Mouse (Mus musculus) megakaryocyte, embryonic 14.5 days (primary cell): ENCODE measurements around the gene C2cd5. TPM values are rescaled to one million over a fixed set of nuclear protein-coding genes. Genes with fewer than 3 reads are reported as not detected.
"Not testable (repeated sequence)": the region's sequence is repeated elsewhere in the genome, so short reads cannot be mapped to it uniquely, and the experiment has no call there.

Source experiments
- H3K27me3 ChIP-seq: replicated peaks from 2 replicates; pipeline ENCODE3; 2012; ENCODE audit warnings: inconsistent platforms
- H3K36me3 ChIP-seq: replicated peaks from 2 replicates; pipeline ENCODE3; 2012; ENCODE audit warnings: low read length, inconsistent platforms, mixed read lengths
- H3K4me1 ChIP-seq: 2 replicates; pipeline ENCODE4 v1.6.1; 2012; ENCODE audit warnings: inconsistent platforms
- H3K4me3 ChIP-seq: replicated peaks from 2 replicates; pipeline ENCODE3; 2012; ENCODE audit warnings: moderate library complexity, mild to moderate bottlenecking, inconsistent platforms
- H3K9me3 ChIP-seq: 2 replicates; pipeline ENCODE4 v1.6.1; 2012; ENCODE audit warnings: inconsistent platforms
- FLI1 ChIP-seq: IDR thresholded peaks from 2 replicates; pipeline ENCODE4 v1.6.1; 2012; ENCODE audit warnings: low read length, inconsistent platforms, mixed read lengths
- GATA1 ChIP-seq: IDR thresholded peaks from 3 replicates; pipeline ENCODE4 v1.6.1; 2012; ENCODE audit warnings: mixed read lengths, low read length, inconsistent platforms, borderline replicate concordance
- polyA plus RNA-seq: library from polyadenylated mRNA; stranded (reverse); fragments of >175 nt; gene quantifications from 2 replicates; pipeline ENCODE4 v1.2.3, GENCODE M21; 2012; ENCODE audit warnings: low replicate concordance; ENCODE audit not compliant: insufficient read depth

Gene C2cd5
- 5.2 and 6.7 TPM in 2 replicates for polyA plus RNA-seq

GRCm38 (mm10) chr6:143099681-143100382 lies at the start of gene C2cd5:
TSS of gene C2cd5 (minus strand) at chr6:143100141.
- Histone ChIP-seq H3K36me3 (peaks cover 33% of the 10 kb centered on the region), H3K27me3 (no peaks in the 10 kb centered on the region), H3K4me1 (peaks cover 53% of the 10 kb centered on the region), H3K4me3 (peak within 1 kb of the TSS; percentile 100), H3K9me3 (no peaks in the 10 kb centered on the region; the same call in 1 of the 2 replicates)
- no peak; the same call in 1 of the 2 replicates for TF ChIP-seq FLI1

- Histone ChIP-seq H3K4me3 (no peak overlapping the region), H3K27me3 (no peaks in the 10 kb centered on the region), H3K36me3 (peaks cover 11% of the 10 kb centered on the region), H3K4me1 (peaks cover 36% of the 10 kb centered on the region), H3K9me3 (peaks cover 9% of the 10 kb centered on the region)
- TF ChIP-seq GATA1 (no peak), FLI1 (no peak)
Measured at GRCm38 (mm10) chr6:143148868-143149267, 48.9 kb upstream of the C2cd5 start.

- Histone ChIP-seq H3K27me3 (no peaks in the 10 kb centered on the region), H3K4me1 (peaks cover 36% of the 10 kb centered on the region), H3K4me3 (peak overlapping the region; percentile 26), H3K36me3 (peaks cover 11% of the 10 kb centered on the region), H3K9me3 (peaks cover 9% of the 10 kb centered on the region)
- no peak for TF ChIP-seq GATA1
- TF ChIP-seq FLI1: no peak
Measured at GRCm38 (mm10) chr6:143146756-143147155, 46.8 kb upstream of the C2cd5 start.

- H3K36me3 ChIP-seq: peaks cover 11% of the 10 kb centered on the region
- TF ChIP-seq FLI1: no peak
- TF ChIP-seq GATA1: no peak
- peaks cover 27% of the 10 kb centered on the region for H3K4me1 ChIP-seq
- H3K9me3 ChIP-seq: peaks cover 9% of the 10 kb centered on the region
- no peak overlapping the region for H3K4me3 ChIP-seq
- H3K27me3 ChIP-seq: no peaks in the 10 kb centered on the region
Measured at GRCm38 (mm10) chr6:143145051-143145450, 45.1 kb upstream of the C2cd5 start.

GRCm38 (mm10) chr6:143144556-143144955 lies 44.6 kb upstream of the C2cd5 start:
- no peak for TF ChIP-seq GATA1
- TF ChIP-seq FLI1: no peak
- Histone ChIP-seq H3K27me3 (no peaks in the 10 kb centered on the region), H3K36me3 (peaks cover 11% of the 10 kb centered on the region), H3K4me3 (no peak overlapping the region), H3K9me3 (peaks cover 9% of the 10 kb centered on the region), H3K4me1 (peaks cover 26% of the 10 kb centered on the region)

- TF ChIP-seq FLI1 (no peak), GATA1 (no peak)
- Histone ChIP-seq H3K36me3 (peaks cover 11% of the 10 kb centered on the region), H3K27me3 (no peaks in the 10 kb centered on the region), H3K4me3 (no peak overlapping the region), H3K4me1 (peaks cover 23% of the 10 kb centered on the region), H3K9me3 (peaks cover 9% of the 10 kb centered on the region)
Measured at GRCm38 (mm10) chr6:143143775-143144273, 43.9 kb upstream of the C2cd5 start.

GRCm38 (mm10) chr6:143143321-143143720 lies 43.4 kb upstream of the C2cd5 start:
- H3K27me3 ChIP-seq: no peaks in the 10 kb centered on the region
- H3K4me3 ChIP-seq: no peak overlapping the region
- no peak for TF ChIP-seq GATA1
- peaks cover 20% of the 10 kb centered on the region for H3K4me1 ChIP-seq
- peaks cover 9% of the 10 kb centered on the region for H3K9me3 ChIP-seq
- peaks cover 11% of the 10 kb centered on the region for H3K36me3 ChIP-seq

- H3K4me1 ChIP-seq: peaks cover 20% of the 10 kb centered on the region
- H3K4me3 ChIP-seq: no peak overlapping the region
- TF ChIP-seq FLI1 (no peak), GATA1 (no peak)
- no peaks in the 10 kb centered on the region for H3K27me3 ChIP-seq
- peaks cover 11% of the 10 kb centered on the region for H3K36me3 ChIP-seq
- peaks cover 9% of the 10 kb centered on the region for H3K9me3 ChIP-seq
Measured at GRCm38 (mm10) chr6:143142861-143143260, 42.9 kb upstream of the C2cd5 start.

GRCm38 (mm10) chr6:143141624-143142592 lies 42.0 kb upstream of the C2cd5 start:
- H3K4me1 ChIP-seq: peaks cover 14% of the 10 kb centered on the region
- not testable (repeated sequence) for H3K9me3 ChIP-seq, H3K4me3 ChIP-seq, H3K36me3 ChIP-seq, H3K27me3 ChIP-seq

GRCm38 (mm10) chr6:143140884-143141283 lies 40.9 kb upstream of the C2cd5 start:
- TF ChIP-seq FLI1 (no peak), GATA1 (no peak)
- Histone ChIP-seq H3K27me3 (peaks cover 3% of the 10 kb centered on the region), H3K9me3 (no peaks in the 10 kb centered on the region), H3K4me1 (peaks cover 12% of the 10 kb centered on the region; the same call in 1 of the 2 replicates), H3K4me3 (no peak overlapping the region), H3K36me3 (no peaks in the 10 kb centered on the region)
